Mouse (Mus musculus): ENCODE measurements around the gene Otx2.

DNA sequence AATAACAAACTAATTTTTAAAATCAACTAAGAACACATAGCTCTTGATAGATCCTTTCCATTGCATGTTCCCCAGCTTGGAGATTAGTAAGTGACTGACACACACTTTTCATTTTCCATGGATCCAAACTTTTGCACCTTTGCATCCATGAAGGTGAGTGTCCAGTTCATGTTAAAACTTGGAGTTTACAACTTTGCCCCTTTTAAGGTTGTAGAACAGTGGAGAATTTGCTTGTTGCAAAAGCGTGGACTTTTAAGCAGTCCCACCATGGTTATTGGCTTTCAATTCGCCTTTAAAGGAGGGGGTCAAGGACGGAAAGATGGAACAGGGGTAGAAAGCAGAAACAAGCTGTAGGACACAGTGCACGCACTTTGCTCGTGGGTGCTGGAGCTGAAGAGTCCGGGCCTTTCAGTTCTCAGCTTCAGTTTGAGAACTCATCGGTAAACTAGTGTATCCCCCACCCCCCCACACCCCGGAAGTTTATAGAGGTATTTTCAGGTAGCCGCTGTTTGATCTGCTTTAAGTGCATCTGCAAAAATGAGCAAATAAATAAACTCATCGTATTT lies 925 bp downstream of the Otx2 start:
- TF ChIP-seq ZKSCAN1 (IDR thresholded peaks at IDR 0.05; ENCODE audit: low read depth, low read length) = no peak
- no peak for TF ChIP-seq EP300 (IDR thresholded peaks at IDR 0.05; ENCODE audit: low read depth in 1 of 2, low read length in 2 of 2)
- no peak for TF ChIP-seq UBTF (IDR thresholded peaks at IDR 0.05; ENCODE audit: borderline replicate concordance, insufficient read depth, low read depth, low read length)
